Mouse (Mus musculus) adrenal gland, postnatal 25 days (tissue): Measurements from ENCODE around the gene 2310022A10Rik. TPM values are rescaled to one million over a fixed set of nuclear protein-coding genes. Genes with fewer than 3 reads are reported as not detected.
A peak's percentile ranks its signal among the peaks of the same experiment; 100 is the strongest.

Experiments used
- DNase-seq: peaks from one replicate; pipeline ENCODE4 v3.0.0; 2021; ENCODE audit warnings: mixed read lengths
- long read RNA-seq: library from polyadenylated mRNA; stranded (forward); transcript quantifications from one replicate; pipeline ENCODE4 v2.0.0, GENCODE M21; 2021
- total RNA-seq: library from RNA; stranded (reverse); gene quantifications from 2 replicates; pipeline ENCODE4 v1.2.3, GENCODE M21; 2021

2310022A10Rik gene
- 16.9 and 18.0 TPM in 2 replicates for total RNA-seq
- long read RNA-seq, transcript 2310022A10Rik-201 (10 exons, 2,701 nt): major isoform, 7 of 12 reads
- long read RNA-seq, partial matches to known transcripts: 2 of 12 reads
- long read RNA-seq, other reads (novel, unspliced or antisense): 3 of 12 reads

- peak; percentile 92 for DNase-seq
Measured at GRCm38 (mm10) chr7:27552931-27553513, at the start of gene 2310022A10Rik, which contains the start of gene Pld3. Gene 2310022A10Rik (plus strand): TSS chr7:27553233. Gene Pld3 (minus strand): TSS chr7:27553218.

GRCm38 (mm10) chr7:27506765-27507370 is 46.2 kb upstream of the 2310022A10Rik start:
- no peak for DNase-seq

- peak; percentile 99 for DNase-seq
Measured at GRCm38 (mm10) chr7:27507711-27508647, 45.1 kb upstream of the 2310022A10Rik start.

DNA sequence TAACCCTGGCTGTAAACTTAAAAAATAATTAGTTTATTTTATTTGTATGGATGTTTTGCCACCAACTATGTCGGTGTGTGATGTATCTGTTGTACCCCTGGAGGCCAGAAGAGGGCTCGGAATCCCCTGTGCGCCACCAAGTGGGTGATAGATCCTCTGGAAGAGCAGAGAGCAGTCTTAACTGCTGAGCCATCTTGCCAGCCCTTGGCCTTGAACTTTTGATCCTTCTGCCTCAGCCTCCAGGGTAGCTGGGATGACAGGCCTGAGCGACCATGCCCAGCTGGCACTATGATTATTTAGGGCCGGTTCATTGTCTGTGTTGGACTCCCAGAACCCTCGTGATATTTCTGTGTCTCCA is 44.4 kb upstream of the 2310022A10Rik start:
- peak; percentile 69 for DNase-seq

GRCm38 (mm10) chr7:27510809-27511208 is 42.2 kb upstream of the 2310022A10Rik start:
- no peak for DNase-seq

DNA sequence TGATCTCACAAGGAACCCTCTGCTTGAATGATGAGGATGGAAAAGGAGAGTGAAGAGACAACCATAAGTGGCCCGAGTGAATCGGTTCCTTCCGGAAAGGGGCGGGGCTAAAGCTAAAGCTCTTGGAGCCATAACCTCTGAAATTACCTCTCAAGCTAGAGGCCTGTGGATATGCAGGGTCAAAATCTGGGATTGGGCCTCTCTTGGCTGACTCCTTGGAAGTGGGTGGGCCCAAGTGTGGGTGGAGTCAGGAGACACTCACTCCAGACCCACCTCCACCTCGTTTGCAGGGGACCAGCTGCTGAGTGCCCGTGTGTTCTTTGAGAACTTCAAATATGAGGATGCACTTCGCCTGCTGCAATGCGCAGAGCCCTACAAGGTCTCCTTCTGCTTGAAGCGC is 38.1 kb upstream of the 2310022A10Rik start:
- DNase-seq: no peak

GRCm38 (mm10) chr7:27518314-27518713 is 34.7 kb upstream of the 2310022A10Rik start:
- DNase-seq: no peak

GRCm38 (mm10) chr7:27520104-27520503 is 32.9 kb upstream of the 2310022A10Rik start:
- DNase-seq: no peak

GRCm38 (mm10) chr7:27520599-27520998 is 32.4 kb upstream of the 2310022A10Rik start:
- no peak for DNase-seq

- DNase-seq: no peak
Measured at GRCm38 (mm10) chr7:27522967-27523366, 30.1 kb upstream of the 2310022A10Rik start, which contains the start of gene Hipk4. Gene Hipk4 (plus strand): TSS chr7:27523267.

DNA sequence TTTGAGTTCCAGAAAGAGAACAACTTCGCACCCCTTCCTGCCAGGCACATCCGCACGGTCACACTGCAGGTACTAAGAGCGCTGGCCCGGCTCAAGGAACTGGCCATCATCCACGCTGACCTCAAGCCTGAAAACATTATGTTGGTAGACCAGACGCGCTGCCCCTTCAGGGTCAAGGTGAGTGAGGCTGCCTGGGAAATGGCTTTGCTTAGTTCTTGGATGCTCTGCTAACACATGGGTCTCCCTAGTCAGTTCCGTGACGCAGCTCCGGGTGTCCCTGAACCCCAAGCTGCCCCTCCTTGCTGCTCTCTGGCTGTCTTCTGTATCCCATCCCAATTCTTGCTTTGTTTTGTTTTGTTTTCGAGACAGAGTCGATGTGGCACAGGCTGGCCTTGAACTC is 29.2 kb upstream of the 2310022A10Rik start:
- no peak for DNase-seq

DNA sequence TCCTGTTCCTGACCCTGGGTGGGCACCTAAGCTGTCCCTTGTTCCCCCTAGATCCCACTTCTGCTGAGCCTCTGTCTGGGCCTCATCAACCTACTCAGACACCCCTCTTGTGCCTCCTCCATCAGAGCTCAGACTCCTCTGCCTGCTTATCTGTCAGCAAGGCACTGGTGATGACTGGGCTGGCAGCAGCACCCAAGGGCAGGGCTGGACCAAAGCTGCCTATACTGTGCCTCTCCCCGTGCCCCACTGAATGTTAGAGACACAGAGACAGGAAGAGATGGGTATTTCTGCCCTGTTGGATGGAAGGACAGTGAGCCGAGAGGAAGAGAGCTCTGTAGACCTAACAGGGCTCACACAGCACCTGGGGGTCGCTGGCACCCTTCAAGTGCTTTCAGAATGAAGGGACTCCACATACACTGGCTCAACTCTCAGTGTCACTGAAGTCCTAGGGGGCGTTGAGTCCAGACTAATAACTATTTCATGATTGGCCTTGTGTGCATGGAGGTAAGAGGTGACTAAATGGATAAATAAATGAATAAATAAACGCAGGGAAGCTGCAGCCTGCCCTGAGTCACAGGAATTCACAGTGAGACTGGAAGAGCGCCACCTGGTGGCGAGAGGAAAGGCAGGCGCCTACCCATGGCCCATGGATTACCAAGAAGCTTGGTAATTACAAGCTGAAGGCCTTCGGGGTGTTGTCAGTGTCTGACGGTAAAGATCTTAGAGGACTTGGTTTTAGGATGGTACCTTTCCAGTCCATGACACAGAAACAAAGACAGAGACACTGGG is 26.8 kb upstream of the 2310022A10Rik start:
- peak; percentile 80 for DNase-seq

DNA sequence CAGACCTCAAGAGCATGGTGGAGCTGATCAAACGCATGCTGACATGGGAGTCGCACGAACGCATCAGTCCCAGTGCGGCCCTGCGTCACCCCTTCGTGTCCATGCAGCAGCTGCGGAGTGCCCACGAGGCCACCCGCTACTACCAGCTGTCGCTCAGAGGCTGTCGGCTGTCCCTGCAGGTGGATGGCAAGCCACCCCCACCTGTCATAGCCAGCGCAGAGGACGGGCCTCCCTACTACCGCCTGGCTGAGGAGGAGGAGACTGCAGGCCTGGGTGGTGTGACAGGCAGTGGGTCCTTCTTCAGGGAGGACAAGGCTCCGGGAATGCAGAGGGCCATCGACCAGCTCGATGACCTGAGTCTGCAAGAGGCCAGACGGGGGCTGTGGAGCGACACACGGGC is 24.0 kb upstream of the 2310022A10Rik start:
- no peak for DNase-seq

GRCm38 (mm10) chr7:27530937-27531336 is 22.1 kb upstream of the 2310022A10Rik start:
- no peak for DNase-seq

- DNase-seq: no peak
Measured at GRCm38 (mm10) chr7:27531707-27532106, 21.3 kb upstream of the 2310022A10Rik start.

- DNase-seq: no peak
Measured at GRCm38 (mm10) chr7:27532480-27533050, 20.5 kb upstream of the 2310022A10Rik start.

DNA sequence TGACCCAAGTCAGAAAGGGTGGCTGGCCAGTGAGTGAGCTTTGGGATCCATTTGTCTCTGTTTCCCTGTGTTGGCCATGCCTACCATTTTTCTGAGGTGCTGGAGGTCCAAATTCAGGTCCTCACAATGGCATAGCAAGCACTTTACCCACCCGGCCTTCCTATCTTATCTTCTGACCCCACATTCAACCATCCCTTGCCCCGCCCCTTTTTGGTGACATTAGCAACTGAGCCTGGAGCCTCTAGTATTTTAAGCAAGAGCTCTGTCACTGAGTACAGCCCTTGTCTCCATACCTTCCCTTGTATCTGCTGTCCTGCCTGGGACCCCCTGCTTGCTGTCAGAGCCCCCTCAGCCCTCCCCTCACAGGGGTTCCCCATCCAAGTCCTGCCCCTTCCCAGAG is 17.6 kb upstream of the 2310022A10Rik start:
- no peak for DNase-seq

DNA sequence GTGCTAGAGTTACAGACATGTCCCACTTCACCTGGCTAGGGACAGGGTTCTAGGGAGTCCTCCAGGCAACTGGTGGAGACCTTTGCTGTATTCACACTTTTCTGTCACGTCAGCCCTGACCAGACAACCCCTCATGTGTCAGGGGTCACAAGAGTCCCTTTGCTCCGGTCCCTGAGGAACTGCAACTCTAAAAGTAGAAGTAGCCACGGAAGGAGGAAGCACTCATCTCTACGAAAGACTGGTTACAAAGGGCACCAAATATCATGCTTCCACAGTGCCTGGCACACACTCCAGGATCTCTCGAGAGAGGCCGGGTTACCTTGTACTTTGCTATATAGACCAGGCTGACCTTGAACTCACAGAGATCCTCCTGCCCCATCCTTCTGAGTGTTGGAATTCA is 16.4 kb upstream of the 2310022A10Rik start:
- no peak for DNase-seq

DNA sequence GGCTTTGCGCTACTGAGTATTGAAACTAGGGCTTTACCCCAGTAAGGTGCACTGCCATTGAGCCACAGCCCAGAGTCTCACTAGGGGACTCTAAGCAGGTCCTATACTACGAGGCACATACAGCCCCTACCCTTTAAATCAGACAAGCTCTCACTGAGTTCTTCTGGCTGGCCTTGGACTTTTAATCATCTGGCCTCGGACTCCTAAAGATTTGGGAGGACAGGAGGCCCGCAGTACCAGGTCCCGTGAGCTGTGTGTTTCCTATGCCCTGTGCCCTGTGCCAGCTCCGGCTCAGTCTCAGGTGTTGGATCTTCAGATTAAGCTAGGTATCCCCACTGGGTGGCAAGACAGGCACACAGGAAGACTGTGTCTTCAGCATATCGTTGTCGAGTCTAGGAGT is 15.0 kb upstream of the 2310022A10Rik start:
- no peak for DNase-seq

DNA sequence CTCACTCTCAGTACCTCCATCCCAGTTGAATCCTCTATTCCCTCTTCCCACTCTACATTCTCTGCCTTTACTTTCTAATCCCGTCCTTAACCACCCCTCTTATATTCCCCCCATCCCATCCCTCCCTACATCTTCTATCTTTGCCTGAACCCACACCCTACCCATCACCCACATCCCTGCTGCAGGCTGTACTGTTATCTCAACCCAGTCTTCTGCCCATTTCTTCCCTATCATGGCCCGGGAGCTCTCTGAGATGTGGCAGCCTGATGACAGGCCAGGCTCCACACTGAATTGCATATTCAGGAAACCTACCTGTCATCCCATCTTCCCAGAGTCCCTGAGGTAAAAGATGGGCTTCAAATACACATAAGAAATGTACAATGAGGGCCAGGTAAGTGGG is 14.2 kb upstream of the 2310022A10Rik start:
- DNase-seq: no peak

GRCm38 (mm10) chr7:27540521-27540920 is 12.5 kb upstream of the 2310022A10Rik start:
- no peak for DNase-seq

GRCm38 (mm10) chr7:27540935-27541334 is 12.1 kb upstream of the 2310022A10Rik start:
- DNase-seq: no peak
